In the genomic region with DNA sequence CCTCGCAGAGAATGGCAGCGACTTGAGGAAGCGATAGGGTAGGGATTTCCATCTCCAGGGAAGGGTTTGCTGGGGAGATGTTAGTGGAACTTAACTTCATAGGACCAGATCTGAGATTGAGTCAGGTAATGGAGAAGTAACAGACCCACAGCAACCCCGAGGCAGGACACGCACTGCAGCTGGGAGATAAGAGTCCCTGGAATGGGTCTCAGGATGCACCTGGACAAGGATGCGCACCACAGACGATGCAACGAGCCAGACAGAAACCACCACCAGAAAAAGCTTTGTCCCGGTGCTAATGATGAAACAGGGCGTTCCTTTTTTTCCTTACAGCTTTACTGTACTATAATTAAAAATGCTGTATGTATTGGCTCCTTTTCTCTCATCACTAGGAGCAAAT, we compare ENCODE assay signal across 19 mouse cellular contexts.
DNase-seq lines count a peak whose midpoint lies in the region; ATAC-seq lines count a peak whose summit lies in the region.
"Had no signal": no experiment of that assay in that cellular context is flagged by ENCODE, and none has a peak within 500 bp of the region (broad histone marks: within the 10 kb centered on the region; RNA-seq: fewer than 3 reads in every experiment).

No protein-coding gene starts in this region.

- no peak overlapping the region for H3K9ac ChIP-seq in midbrain, embryonic 11.5 days (ENCODE audit: low read length)

- 84% methylated on average over 10 of the region's 10 CpGs for WGBS in heart, embryonic 10.5 days
- WGBS in midbrain, embryonic 11.5 days = 94% methylated on average over 10 of the region's 10 CpGs

- H3K27me3 ChIP-seq in heart, embryonic 10.5 days (ENCODE audit: insufficient read depth, poor library complexity, severe bottlenecking) = no peaks in the 10 kb centered on the region
- no peaks in the 10 kb centered on the region for H3K27me3 ChIP-seq in midbrain, embryonic 11.5 days (ENCODE audit: control insufficient read depth, insufficient read depth, low read length)
- H3K27me3 ChIP-seq: CH12.LX, Patski had no signal

- peak; percentile 93 for DNase-seq in heart, adult 11 months
- no peak for DNase-seq in heart, embryonic 10.5 days (ENCODE audit: low spot score)
- no peak for DNase-seq in midbrain, embryonic 11.5 days (ENCODE audit: low spot score, missing footprints)
- DNase-seq: adrenal gland, adult 2 months; adrenal gland, adult 8-10 months; adrenal gland, postnatal 10 days; adrenal gland, postnatal 14 days; adrenal gland, postnatal 25 days; adrenal gland, postnatal 36 days; B cell, adult 2 months; cerebellum, adult 11 months; cerebellum, adult 11-12 months; cerebellum, adult 18-20 months had no signal

- ATAC-seq in common myeloid progenitor, adult 5-6 weeks (replicated peaks; ENCODE audit: low read depth, poor library complexity, severe bottlenecking) = peak; percentile 60
- ATAC-seq in midbrain, embryonic 11.5 days (ENCODE audit: low FRiP score) = no peak
- ATAC-seq: activated CD4-positive, CD25-positive, alpha-beta regulatory T cell, adult 4 months; CD4-positive, CD25-positive, alpha-beta regulatory T cell, adult 4 months; Patski had no signal

- no peak overlapping the region for H3K4me2 ChIP-seq in midbrain, embryonic 11.5 days

- H3K4me1 ChIP-seq in heart, embryonic 10.5 days = peaks cover 3% of the 10 kb centered on the region; the same call in 1 of the 2 replicates
- no peaks in the 10 kb centered on the region for H3K4me1 ChIP-seq in midbrain, embryonic 11.5 days (ENCODE audit: control insufficient read depth, insufficient read depth, low read length)

- no peaks in the 10 kb centered on the region for H3K9me3 ChIP-seq in heart, embryonic 10.5 days
- 0 out of 2 replicates have a peak, but pooled peaks cover 2% of the 10 kb centered on the region for H3K9me3 ChIP-seq in midbrain, embryonic 11.5 days (ENCODE audit: control insufficient read depth, low read length)
- H3K9me3 ChIP-seq: G1E had no signal

- H3K36me3 ChIP-seq in heart, embryonic 10.5 days = no peaks in the 10 kb centered on the region
- H3K36me3 ChIP-seq in midbrain, embryonic 11.5 days (ENCODE audit: control insufficient read depth, insufficient read depth, low read length) = no peaks in the 10 kb centered on the region
- H3K36me3 ChIP-seq: G1E had no signal

- H3K27ac ChIP-seq in heart, embryonic 10.5 days = no peak overlapping the region
- no peak overlapping the region for H3K27ac ChIP-seq in midbrain, embryonic 11.5 days (ENCODE audit: low read depth, low read length)

- no peak overlapping the region for H3K4me3 ChIP-seq in heart, embryonic 10.5 days
- no peak overlapping the region for H3K4me3 ChIP-seq in midbrain, embryonic 11.5 days (ENCODE audit: low read depth, low read length)
